Mouse (Mus musculus) kidney, postnatal 36 days (tissue): ENCODE measurements around the gene Gm13279.
A peak's percentile ranks its signal among the peaks of the same experiment; 100 is the strongest.
"Not testable (repeated sequence)": the region's sequence is repeated elsewhere in the genome, so short reads cannot be mapped to it uniquely, and the experiment has no call there.

ENCODE experiments used
- DNase-seq, 2 experiments: peaks; one replicate each; pipeline ENCODE4 v3.0.0; 2021 to 2022; ENCODE audit warnings: mixed read lengths in 2 of 2

The Gm13279 gene

GRCm38 (mm10) chr4:88797097-88797496 is at the start of gene Gm13279:
Gene Gm13279, plus strand, starts transcription at chr4:88797397.
- not testable (repeated sequence) for DNase-seq

GRCm38 (mm10) chr4:88749926-88750325 is 47.3 kb upstream of the Gm13279 start:
- no peak for DNase-seq

DNA sequence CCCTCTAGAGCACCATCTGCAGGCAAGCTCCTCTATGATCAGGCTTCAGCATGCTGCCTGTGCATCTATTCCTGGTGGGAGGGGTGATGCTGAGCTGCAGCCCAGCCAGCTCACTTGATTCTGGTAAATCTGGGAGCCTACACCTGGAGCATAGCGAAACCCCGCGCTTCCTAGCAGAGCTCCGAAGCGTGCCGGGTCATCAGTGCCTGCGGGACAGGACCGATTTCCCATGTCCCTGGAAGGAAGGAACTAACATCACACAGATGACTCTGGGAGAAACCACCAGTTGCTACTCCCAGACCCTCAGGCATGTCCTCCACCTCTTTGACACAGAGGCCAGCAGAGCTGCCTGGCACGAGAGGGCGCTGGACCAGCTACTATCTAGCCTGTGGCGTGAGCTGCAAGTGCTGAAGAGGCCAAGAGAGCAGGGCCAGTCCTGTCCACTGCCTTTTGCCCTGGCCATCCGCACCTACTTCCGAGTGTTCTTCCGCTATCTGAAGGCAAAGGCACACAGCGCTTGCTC is 42.3 kb upstream of the Gm13279 start, which contains the start of gene Gm13271:
TSS of gene Gm13271 (plus strand) at position 51 of the 523 bp plus-strand sequence.
- peak; percentile 23 to 34 for DNase-seq

- peak in 1 of 2 experiments; percentile 24 for DNase-seq
Observed at GRCm38 (mm10) chr4:88756581-88757513, 40.4 kb upstream of the Gm13279 start.

GRCm38 (mm10) chr4:88757628-88758031 is 39.6 kb upstream of the Gm13279 start:
- DNase-seq, result peak; percentile 87 to 89

DNA sequence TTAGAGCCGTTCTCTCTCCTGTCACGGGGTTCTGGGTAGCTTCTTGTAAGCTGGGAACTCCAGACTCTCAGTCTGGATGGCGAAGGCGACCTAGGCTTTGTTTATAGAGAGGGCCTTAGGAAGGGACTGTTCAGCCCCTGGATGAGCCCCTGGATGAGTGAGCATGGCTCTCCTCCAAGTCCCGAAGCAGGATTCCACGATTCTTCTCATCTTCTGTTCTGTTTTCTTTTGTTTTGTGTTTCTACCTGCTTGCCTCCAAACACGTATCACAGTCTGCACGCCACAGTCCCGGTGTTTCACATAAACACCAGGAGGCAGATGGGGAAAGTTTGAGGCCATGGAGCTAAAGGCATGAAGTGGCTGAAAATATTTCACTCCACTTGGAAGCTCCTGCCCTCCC is 38.4 kb upstream of the Gm13279 start:
- DNase-seq, result not testable (repeated sequence)

DNA sequence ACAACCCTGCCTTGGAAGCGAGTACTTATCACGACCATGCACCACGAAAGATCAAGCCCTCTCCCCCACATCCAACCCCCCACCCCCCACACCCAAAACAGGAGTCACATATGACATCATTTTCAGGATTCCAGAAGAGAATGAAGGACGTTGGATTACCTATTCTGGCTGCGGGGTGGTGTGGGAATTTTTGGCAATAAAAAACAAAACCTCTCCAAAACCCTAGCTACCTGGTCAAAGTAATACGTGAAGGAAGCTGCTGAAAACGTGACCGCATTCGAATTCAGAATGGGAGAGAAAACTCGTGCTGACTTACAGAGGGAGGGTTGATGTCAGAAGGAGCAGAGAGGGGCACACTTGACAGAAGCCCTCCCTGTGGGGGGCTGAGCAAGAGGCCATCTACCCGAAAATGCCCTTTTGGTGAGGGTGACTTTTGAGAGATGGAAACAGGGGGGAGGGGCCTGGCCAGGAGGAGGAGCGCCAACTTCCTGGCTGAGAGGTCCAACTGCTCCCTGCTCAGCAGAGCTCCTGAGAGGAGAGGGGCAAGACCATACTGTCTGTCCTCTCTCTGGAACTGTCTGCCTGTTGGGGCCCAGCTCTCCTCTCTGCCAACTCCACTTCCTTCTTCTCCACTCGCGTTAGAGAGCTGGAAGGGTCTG is 37.5 kb upstream of the Gm13279 start, which contains the start of gene Gm13283:
TSS of gene Gm13283 (plus strand) at position 510 of the 659 bp plus-strand sequence.
- peak in 1 of 2 experiments; percentile 69 for DNase-seq

DNA sequence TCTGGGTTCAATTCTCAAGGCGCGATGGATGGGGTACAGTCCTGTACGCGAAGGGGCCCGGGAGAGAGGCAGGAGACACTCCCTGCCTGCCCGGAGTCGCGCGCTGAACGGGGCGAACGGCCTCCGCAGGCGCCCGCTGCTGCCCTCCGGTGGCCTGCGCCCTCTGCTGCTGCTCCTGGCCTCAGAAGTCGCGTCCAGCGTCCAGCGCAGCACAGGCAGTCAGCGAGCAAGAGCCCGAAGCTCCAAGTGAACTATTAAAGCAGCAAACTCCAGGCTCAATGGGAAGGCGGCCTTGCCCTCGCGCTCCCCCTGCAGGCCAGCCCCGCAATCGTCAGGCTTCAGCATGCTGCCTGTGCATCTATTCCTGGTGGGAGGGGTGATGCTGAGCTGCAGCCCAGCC is 36.8 kb upstream of the Gm13279 start:
- peak; percentile 86 to 87 for DNase-seq

- DNase-seq, result peak; percentile 25 to 46
Observed at GRCm38 (mm10) chr4:88761776-88762175, 35.4 kb upstream of the Gm13279 start.

DNA sequence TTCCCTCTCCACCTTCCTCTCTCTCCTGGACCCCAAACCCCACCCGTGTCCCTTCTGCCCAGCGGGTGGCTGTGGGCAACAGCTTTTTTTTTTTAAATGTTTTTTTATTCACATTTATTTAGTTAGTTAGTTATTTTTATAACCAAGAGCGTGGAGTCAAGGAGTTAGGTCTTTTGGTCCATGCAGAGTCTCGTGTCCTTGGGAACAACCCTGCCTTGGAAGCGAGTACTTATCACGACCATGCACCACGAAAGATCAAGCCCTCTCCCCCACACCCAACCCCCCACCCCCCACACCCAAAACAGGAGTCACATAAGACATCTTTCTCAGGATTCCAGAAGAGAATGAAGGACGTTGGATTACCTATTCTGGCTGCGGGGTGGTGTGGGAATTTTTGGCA is 34.9 kb upstream of the Gm13279 start:
- not testable (repeated sequence) for DNase-seq

- peak; percentile 66 to 78 for DNase-seq
Observed at GRCm38 (mm10) chr4:88763384-88764018, 33.7 kb upstream of the Gm13279 start.

GRCm38 (mm10) chr4:88773534-88773933 is 23.7 kb upstream of the Gm13279 start, which contains the start of gene Gm13290:
Gene Gm13290, plus strand, starts transcription at chr4:88773834.
- DNase-seq, result not testable (repeated sequence)

GRCm38 (mm10) chr4:88776622-88777021 is 20.6 kb upstream of the Gm13279 start, which contains the start of gene Gm13289:
Gene Gm13289, plus strand, starts transcription at chr4:88776922.
- DNase-seq, result not testable (repeated sequence)

GRCm38 (mm10) chr4:88779550-88779949 is 17.6 kb upstream of the Gm13279 start, which contains the start of gene Gm13272:
Gene Gm13272, plus strand, starts transcription at chr4:88779850.
- DNase-seq, result not testable (repeated sequence)

- not testable (repeated sequence) for DNase-seq
Observed at GRCm38 (mm10) chr4:88780320-88780719, 16.9 kb upstream of the Gm13279 start.

GRCm38 (mm10) chr4:88781831-88782230 is 15.4 kb upstream of the Gm13279 start, which contains the start of gene Ifnz:
Gene Ifnz, plus strand, starts transcription at chr4:88782131.
- DNase-seq, result not testable (repeated sequence)

GRCm38 (mm10) chr4:88782335-88782734 is 14.9 kb upstream of the Gm13279 start:
- DNase-seq, result peak; percentile 19 to 28

- not testable (repeated sequence) for DNase-seq
Observed at GRCm38 (mm10) chr4:88785409-88785808, 11.8 kb upstream of the Gm13279 start, which contains the start of gene Gm13276. Gene Gm13276, plus strand, starts transcription at chr4:88785709.

DNA sequence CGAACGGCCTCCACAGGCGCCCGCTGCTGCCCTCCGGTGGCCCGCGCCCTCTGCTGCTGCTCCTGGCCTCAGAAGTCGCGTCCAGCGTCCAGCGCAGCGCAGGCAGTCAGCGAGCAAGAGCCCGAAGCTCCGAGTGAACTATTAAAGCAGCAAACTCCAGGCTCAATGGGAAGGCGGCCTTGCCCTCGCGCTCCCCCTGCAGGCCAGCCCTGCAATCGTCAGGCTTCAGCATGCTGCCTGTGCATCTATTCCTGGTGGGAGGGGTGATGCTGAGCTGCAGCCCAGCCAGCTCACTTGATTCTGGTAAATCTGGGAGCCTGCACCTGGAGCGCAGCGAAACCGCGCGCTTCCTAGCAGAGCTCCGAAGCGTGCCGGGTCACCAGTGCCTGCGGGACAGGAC is 8.8 kb upstream of the Gm13279 start, which contains the start of gene Gm13277:
TSS of gene Gm13277 (plus strand) at position 231 of the 400 bp plus-strand sequence.
- peak; percentile 77 for DNase-seq

GRCm38 (mm10) chr4:88791250-88791649 is 5.9 kb upstream of the Gm13279 start, which contains the start of gene Gm13278:
Gene Gm13278, plus strand, starts transcription at chr4:88791550.
- DNase-seq, result not testable (repeated sequence)

DNA sequence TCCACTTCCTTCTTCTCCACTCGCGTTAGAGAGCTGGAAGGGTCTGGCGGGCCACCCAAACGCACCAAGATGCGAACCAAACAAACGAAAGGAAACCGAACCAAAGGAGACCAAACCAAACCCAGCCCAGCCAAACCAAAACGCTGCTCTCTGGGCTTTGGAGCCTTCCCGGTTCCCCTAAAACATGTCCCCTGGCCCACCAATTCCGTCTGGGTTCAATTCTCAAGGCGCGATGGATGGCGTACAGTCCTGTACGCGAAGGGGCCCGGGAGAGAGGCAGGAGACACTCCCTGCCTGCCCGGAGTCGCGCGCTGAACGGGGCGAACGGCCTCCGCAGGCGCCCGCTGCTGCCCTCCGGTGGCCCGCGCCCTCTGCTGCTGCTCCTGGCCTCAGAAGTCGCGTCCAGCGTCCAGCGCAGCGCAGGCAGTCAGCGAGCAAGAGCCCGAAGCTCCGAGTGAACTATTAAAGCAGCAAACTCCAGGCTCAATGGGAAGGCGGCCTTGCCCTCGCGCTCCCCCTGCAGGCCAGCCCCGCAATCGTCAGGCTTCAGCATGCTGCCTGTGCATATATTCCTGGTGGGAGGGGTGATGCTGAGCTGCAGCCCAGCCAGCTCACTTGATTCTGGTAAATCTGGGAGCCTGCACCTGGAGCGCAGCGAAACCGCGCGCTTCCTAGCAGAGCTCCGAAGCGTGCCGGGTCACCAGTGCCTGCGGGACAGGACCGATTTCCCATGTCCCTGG is 3.1 kb upstream of the Gm13279 start, which contains the start of gene Gm13275:
TSS of gene Gm13275 (plus strand) at position 552 of the 740 bp plus-strand sequence.
- peak; percentile 14 to 46 for DNase-seq
